Mouse (Mus musculus): ENCODE results near the gene Psmb9. TPM values are rescaled to one million over a fixed set of nuclear protein-coding genes. Genes with fewer than 3 reads are reported as not detected.

Psmb9 gene
- polyA plus RNA-seq, 1 experiment from 2014 or later = 0.80 TPM

GRCm38 (mm10) chr17:34183564-34184219 lies 3.9 kb downstream of the Psmb9 start:
- Histone ChIP-seq H3K9me3 (ENCODE audit: control insufficient read depth, low read length) (no peaks in the 10 kb centered on the region), H3K4me1 (ENCODE audit: control insufficient read depth, insufficient read depth, low read length) (peaks cover 8% of the 10 kb centered on the region), H3K36me3 (ENCODE audit: control insufficient read depth, insufficient read depth, low read length) (no peaks in the 10 kb centered on the region), H3K4me2 (ENCODE audit: low read depth) (no peak overlapping the region), H3K4me3 (ENCODE audit: low read depth, low read length) (no peak overlapping the region), H3K9ac (ENCODE audit: low read length) (no peak overlapping the region), H3K27ac (ENCODE audit: low read depth, low read length) (no peak overlapping the region), H3K27me3 (ENCODE audit: control insufficient read depth, insufficient read depth, low read length) (peaks cover 30% of the 10 kb centered on the region)
- DNase-seq (ENCODE audit: low spot score) (no peak), ATAC-seq (ENCODE audit: insufficient read depth, low FRiP score, low TSS enrichment) (no peak)
- WGBS = 78% methylated on average over 15 of the region's 15 CpGs

- ATAC-seq (ENCODE audit: insufficient read depth, low FRiP score, low TSS enrichment) (no peak), DNase-seq (ENCODE audit: low spot score) (no peak)
- no peak overlapping the region for H3K27ac ChIP-seq (ENCODE audit: low read depth, low read length)
- no peak overlapping the region for H3K4me3 ChIP-seq (ENCODE audit: low read depth, low read length)
- no peak overlapping the region for H3K9ac ChIP-seq (ENCODE audit: low read length)
- 76% methylated on average over 13 of the region's 13 CpGs for WGBS
- no peaks in the 10 kb centered on the region; the same call in 1 of the 2 replicates for H3K9me3 ChIP-seq (ENCODE audit: control insufficient read depth, low read length)
- H3K36me3 ChIP-seq (ENCODE audit: control insufficient read depth, insufficient read depth, low read length) = no peaks in the 10 kb centered on the region
- no peaks in the 10 kb centered on the region for H3K4me1 ChIP-seq (ENCODE audit: control insufficient read depth, insufficient read depth, low read length)
- H3K4me2 ChIP-seq (ENCODE audit: low read depth) = no peak overlapping the region
- no peaks in the 10 kb centered on the region for H3K27me3 ChIP-seq (ENCODE audit: control insufficient read depth, insufficient read depth, low read length)
Measured at GRCm38 (mm10) chr17:34179913-34180859, 7.4 kb downstream of the Psmb9 start.

- Histone ChIP-seq H3K27ac (ENCODE audit: low read depth, low read length) (no peak overlapping the region), H3K9me3 (ENCODE audit: control insufficient read depth, low read length) (no peaks in the 10 kb centered on the region; the same call in 1 of the 2 replicates), H3K27me3 (ENCODE audit: control insufficient read depth, insufficient read depth, low read length) (no peaks in the 10 kb centered on the region), H3K9ac (ENCODE audit: low read length) (no peak overlapping the region), H3K4me2 (ENCODE audit: low read depth) (no peak overlapping the region), H3K4me3 (ENCODE audit: low read depth, low read length) (no peak overlapping the region), H3K36me3 (ENCODE audit: control insufficient read depth, insufficient read depth, low read length) (no peaks in the 10 kb centered on the region), H3K4me1 (ENCODE audit: control insufficient read depth, insufficient read depth, low read length) (no peaks in the 10 kb centered on the region)
- DNase-seq (ENCODE audit: low spot score) (no peak), ATAC-seq (ENCODE audit: insufficient read depth, low FRiP score, low TSS enrichment) (no peak)
- 68% methylated on average over 6 of the region's 6 CpGs for WGBS
Measured at GRCm38 (mm10) chr17:34179019-34179418, 8.5 kb downstream of the Psmb9 start.

GRCm38 (mm10) chr17:34177179-34177578 lies 10.4 kb downstream of the Psmb9 start:
- no peaks in the 10 kb centered on the region for H3K36me3 ChIP-seq (ENCODE audit: control insufficient read depth, insufficient read depth, low read length)
- H3K27me3 ChIP-seq (ENCODE audit: control insufficient read depth, insufficient read depth, low read length) = no peaks in the 10 kb centered on the region
- H3K9ac ChIP-seq (ENCODE audit: low read length) = no peak overlapping the region
- H3K9me3 ChIP-seq (ENCODE audit: control insufficient read depth, low read length) = no peaks in the 10 kb centered on the region; the same call in 1 of the 2 replicates
- no peak overlapping the region for H3K4me3 ChIP-seq (ENCODE audit: low read depth, low read length)
- no peak overlapping the region for H3K4me2 ChIP-seq (ENCODE audit: low read depth)
- H3K4me1 ChIP-seq (ENCODE audit: control insufficient read depth, insufficient read depth, low read length) = no peaks in the 10 kb centered on the region
- WGBS = 69% methylated on average over 4 of the region's 4 CpGs
- H3K27ac ChIP-seq (ENCODE audit: low read depth, low read length) = no peak overlapping the region
- DNase-seq (ENCODE audit: low spot score) = no peak
- no peak for ATAC-seq (ENCODE audit: insufficient read depth, low FRiP score, low TSS enrichment)

- Histone ChIP-seq H3K4me1 (ENCODE audit: control insufficient read depth, insufficient read depth, low read length) (no peaks in the 10 kb centered on the region), H3K27ac (ENCODE audit: low read depth, low read length) (no peak overlapping the region), H3K4me3 (ENCODE audit: low read depth, low read length) (no peak overlapping the region), H3K4me2 (ENCODE audit: low read depth) (no peak overlapping the region), H3K36me3 (ENCODE audit: control insufficient read depth, insufficient read depth, low read length) (no peaks in the 10 kb centered on the region), H3K9ac (ENCODE audit: low read length) (no peak overlapping the region), H3K9me3 (ENCODE audit: control insufficient read depth, low read length) (no peaks in the 10 kb centered on the region; the same call in 1 of the 2 replicates), H3K27me3 (ENCODE audit: control insufficient read depth, insufficient read depth, low read length) (no peaks in the 10 kb centered on the region)
- WGBS = 64% methylated on average over 1 of the region's 1 CpGs
- no peak for DNase-seq (ENCODE audit: low spot score)
- ATAC-seq (ENCODE audit: insufficient read depth, low FRiP score, low TSS enrichment) = no peak
Measured at GRCm38 (mm10) chr17:34174075-34174474, 13.5 kb downstream of the Psmb9 start.

- H3K9ac ChIP-seq (ENCODE audit: low read length) = no peak overlapping the region
- H3K27me3 ChIP-seq (ENCODE audit: control insufficient read depth, insufficient read depth, low read length) = no peaks in the 10 kb centered on the region
- H3K27ac ChIP-seq (ENCODE audit: low read depth, low read length) = no peak overlapping the region
- WGBS = 91% methylated on average over 5 of the region's 5 CpGs
- DNase-seq (ENCODE audit: low spot score) = no peak
- no peaks in the 10 kb centered on the region for H3K36me3 ChIP-seq (ENCODE audit: control insufficient read depth, insufficient read depth, low read length)
- H3K4me3 ChIP-seq (ENCODE audit: low read depth, low read length) = no peak overlapping the region
- H3K4me1 ChIP-seq (ENCODE audit: control insufficient read depth, insufficient read depth, low read length) = no peaks in the 10 kb centered on the region
- no peak overlapping the region for H3K4me2 ChIP-seq (ENCODE audit: low read depth)
- H3K9me3 ChIP-seq (ENCODE audit: control insufficient read depth, low read length) = no peaks in the 10 kb centered on the region; the same call in 1 of the 2 replicates
- no peak for ATAC-seq (ENCODE audit: insufficient read depth, low FRiP score, low TSS enrichment)
Measured at GRCm38 (mm10) chr17:34172528-34172927, 15.0 kb downstream of the Psmb9 start.

- Histone ChIP-seq H3K4me2 (ENCODE audit: low read depth) (no peak overlapping the region), H3K4me1 (ENCODE audit: control insufficient read depth, insufficient read depth, low read length) (no peaks in the 10 kb centered on the region), H3K36me3 (ENCODE audit: control insufficient read depth, insufficient read depth, low read length) (no peaks in the 10 kb centered on the region), H3K27me3 (ENCODE audit: control insufficient read depth, insufficient read depth, low read length) (no peaks in the 10 kb centered on the region), H3K9ac (ENCODE audit: low read length) (no peak overlapping the region), H3K27ac (ENCODE audit: low read depth, low read length) (no peak overlapping the region), H3K9me3 (ENCODE audit: control insufficient read depth, low read length) (no peaks in the 10 kb centered on the region), H3K4me3 (ENCODE audit: low read depth, low read length) (no peak overlapping the region)
- ATAC-seq (ENCODE audit: insufficient read depth, low FRiP score, low TSS enrichment) (no peak), DNase-seq (ENCODE audit: low spot score) (peak; percentile 72)
- WGBS = 45% methylated on average over 13 of the region's 13 CpGs
Measured at GRCm38 (mm10) chr17:34170877-34171498, 16.6 kb downstream of the Psmb9 start.

- H3K4me3 ChIP-seq (ENCODE audit: low read depth, low read length) = no peak overlapping the region
- DNase-seq (ENCODE audit: low spot score) (no peak), ATAC-seq (ENCODE audit: insufficient read depth, low FRiP score, low TSS enrichment) (no peak)
- no peak overlapping the region for H3K4me2 ChIP-seq (ENCODE audit: low read depth)
- 28% methylated on average over 4 of the region's 4 CpGs for WGBS
- no peak overlapping the region for H3K27ac ChIP-seq (ENCODE audit: low read depth, low read length)
- no peaks in the 10 kb centered on the region for H3K4me1 ChIP-seq (ENCODE audit: control insufficient read depth, insufficient read depth, low read length)
- no peaks in the 10 kb centered on the region for H3K36me3 ChIP-seq (ENCODE audit: control insufficient read depth, insufficient read depth, low read length)
- 0 out of 2 replicates have a peak, but pooled peaks cover 1% of the 10 kb centered on the region for H3K9me3 ChIP-seq (ENCODE audit: control insufficient read depth, low read length)
- no peaks in the 10 kb centered on the region for H3K27me3 ChIP-seq (ENCODE audit: control insufficient read depth, insufficient read depth, low read length)
- no peak overlapping the region for H3K9ac ChIP-seq (ENCODE audit: low read length)
Measured at GRCm38 (mm10) chr17:34170487-34170876, 17.1 kb downstream of the Psmb9 start.

Data from neural tube, embryonic 11.5 days (tissue).